Mouse (Mus musculus): ENCODE results near the gene Arhgef38. TPM values are rescaled to one million over a fixed set of nuclear protein-coding genes. Genes with fewer than 3 reads are reported as not detected.

Gene Arhgef38
- polyA plus RNA-seq, 1 experiment from 2014 or later = 0.08 TPM

DNA sequence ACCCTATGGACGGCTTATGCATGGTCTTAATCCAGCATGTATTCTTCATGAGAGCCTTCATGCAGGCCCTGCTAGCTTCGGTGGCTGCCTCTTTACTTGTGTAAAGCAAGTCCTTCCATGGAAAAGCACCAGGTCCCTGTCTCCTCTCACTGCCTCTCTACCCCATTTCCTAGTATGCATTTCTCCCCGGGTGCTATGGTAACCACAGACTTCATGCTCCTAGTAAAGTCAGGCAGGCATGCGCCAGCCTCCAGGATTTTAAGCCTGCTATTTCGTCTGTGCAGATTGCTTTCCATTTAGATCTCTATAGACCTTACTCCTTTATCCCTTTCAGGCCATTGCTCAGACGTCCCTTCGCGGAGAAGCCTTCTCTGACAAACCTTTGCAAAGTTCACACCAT, 80.1 kb downstream of the Arhgef38 start:
- Histone ChIP-seq H3K9me3 (replicated peaks; ENCODE audit: control insufficient read depth, low read length, poor library complexity, severe bottlenecking) (no peaks in the 10 kb centered on the region), H3K27me3 (ENCODE audit: control insufficient read depth, insufficient read depth, low read depth, low read length) (no peaks in the 10 kb centered on the region), H3K27ac (ENCODE audit: low read length) (peak overlapping the region; percentile 2; the same call in 1 of the 2 replicates), H3K9ac (ENCODE audit: low read depth, low read length) (no peak overlapping the region), H3K36me3 (ENCODE audit: control insufficient read depth, insufficient read depth, low read length) (no peaks in the 10 kb centered on the region), H3K4me1 (ENCODE audit: control insufficient read depth, insufficient read depth, low read length) (no peaks in the 10 kb centered on the region), H3K4me2 (ENCODE audit: low read length) (peak overlapping the region; percentile 33; the same call in 1 of the 2 replicates), H3K4me3 (ENCODE audit: low read depth, low read length) (no peak overlapping the region)
- WGBS = 35% methylated on average over 8 of the region's 8 CpGs
- ATAC-seq = peak; percentile 88

GRCm38 (mm10) chr3:133153629-133154028, 81.1 kb downstream of the Arhgef38 start:
- Histone ChIP-seq H3K9ac (ENCODE audit: low read depth, low read length) (no peak overlapping the region), H3K9me3 (replicated peaks; ENCODE audit: control insufficient read depth, low read length, poor library complexity, severe bottlenecking) (no peaks in the 10 kb centered on the region), H3K27ac (ENCODE audit: low read length) (no peak overlapping the region), H3K4me3 (ENCODE audit: low read depth, low read length) (no peak overlapping the region), H3K27me3 (ENCODE audit: control insufficient read depth, insufficient read depth, low read depth, low read length) (no peaks in the 10 kb centered on the region), H3K36me3 (ENCODE audit: control insufficient read depth, insufficient read depth, low read length) (no peaks in the 10 kb centered on the region), H3K4me2 (ENCODE audit: low read length) (no peak overlapping the region), H3K4me1 (ENCODE audit: control insufficient read depth, insufficient read depth, low read length) (no peaks in the 10 kb centered on the region)
- WGBS = 75% methylated on average over 6 of the region's 6 CpGs
- no peak for ATAC-seq

DNA sequence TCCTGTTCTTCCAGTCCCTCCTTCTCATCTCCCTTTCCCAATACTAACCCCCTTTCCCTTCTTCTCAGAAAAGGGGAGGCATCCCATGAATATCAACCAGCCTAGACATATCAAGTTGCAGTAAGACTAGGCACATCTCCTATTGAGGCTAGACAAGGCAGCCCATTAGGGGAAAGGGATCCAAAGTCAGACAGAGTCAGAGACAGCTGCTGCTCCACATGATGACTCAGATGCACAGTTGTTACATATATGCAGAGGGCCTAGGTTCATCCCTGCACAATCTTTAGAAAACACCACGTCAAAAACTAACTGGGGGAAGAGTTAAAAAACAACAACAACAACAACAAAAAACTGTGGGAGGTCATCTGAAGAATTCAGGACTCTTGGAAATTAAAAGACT, 81.9 kb downstream of the Arhgef38 start:
- H3K9ac ChIP-seq (ENCODE audit: low read depth, low read length) = no peak overlapping the region
- ATAC-seq = no peak
- H3K4me3 ChIP-seq (ENCODE audit: low read depth, low read length) = no peak overlapping the region
- WGBS = 68% methylated on average over 1 of the region's 1 CpGs
- no peaks in the 10 kb centered on the region for H3K36me3 ChIP-seq (ENCODE audit: control insufficient read depth, insufficient read depth, low read length)
- no peaks in the 10 kb centered on the region for H3K4me1 ChIP-seq (ENCODE audit: control insufficient read depth, insufficient read depth, low read length)
- no peaks in the 10 kb centered on the region for H3K27me3 ChIP-seq (ENCODE audit: control insufficient read depth, insufficient read depth, low read depth, low read length)
- no peak overlapping the region for H3K27ac ChIP-seq (ENCODE audit: low read length)
- H3K4me2 ChIP-seq (ENCODE audit: low read length) = no peak overlapping the region
- H3K9me3 ChIP-seq (replicated peaks; ENCODE audit: control insufficient read depth, low read length, poor library complexity, severe bottlenecking) = no peaks in the 10 kb centered on the region

GRCm38 (mm10) chr3:133151629-133152028, 83.1 kb downstream of the Arhgef38 start:
- H3K4me2 ChIP-seq (ENCODE audit: low read length) = no peak overlapping the region
- no peaks in the 10 kb centered on the region for H3K4me1 ChIP-seq (ENCODE audit: control insufficient read depth, insufficient read depth, low read length)
- H3K9me3 ChIP-seq (replicated peaks; ENCODE audit: control insufficient read depth, low read length, poor library complexity, severe bottlenecking) = no peaks in the 10 kb centered on the region
- no peak overlapping the region for H3K9ac ChIP-seq (ENCODE audit: low read depth, low read length)
- WGBS = 67% methylated on average over 6 of the region's 6 CpGs
- no peaks in the 10 kb centered on the region for H3K36me3 ChIP-seq (ENCODE audit: control insufficient read depth, insufficient read depth, low read length)
- H3K27me3 ChIP-seq (ENCODE audit: control insufficient read depth, insufficient read depth, low read depth, low read length) = no peaks in the 10 kb centered on the region
- no peak overlapping the region for H3K27ac ChIP-seq (ENCODE audit: low read length)
- H3K4me3 ChIP-seq (ENCODE audit: low read depth, low read length) = no peak overlapping the region
- no peak for ATAC-seq

GRCm38 (mm10) chr3:133144511-133145147, 90.1 kb downstream of the Arhgef38 start:
- Histone ChIP-seq H3K36me3 (ENCODE audit: control insufficient read depth, insufficient read depth, low read length) (no peaks in the 10 kb centered on the region), H3K27ac (ENCODE audit: low read length) (no peak overlapping the region), H3K9ac (ENCODE audit: low read depth, low read length) (no peak overlapping the region), H3K4me1 (ENCODE audit: control insufficient read depth, insufficient read depth, low read length) (no peaks in the 10 kb centered on the region), H3K4me2 (ENCODE audit: low read length) (no peak overlapping the region), H3K9me3 (replicated peaks; ENCODE audit: control insufficient read depth, low read length, poor library complexity, severe bottlenecking) (no peaks in the 10 kb centered on the region), H3K4me3 (ENCODE audit: low read depth, low read length) (no peak overlapping the region), H3K27me3 (ENCODE audit: control insufficient read depth, insufficient read depth, low read depth, low read length) (no peaks in the 10 kb centered on the region)
- WGBS = 74% methylated on average over 6 of the region's 6 CpGs
- no peak for ATAC-seq

- H3K27me3 ChIP-seq (ENCODE audit: control insufficient read depth, insufficient read depth, low read depth, low read length) = no peaks in the 10 kb centered on the region
- no peak overlapping the region for H3K4me3 ChIP-seq (ENCODE audit: low read depth, low read length)
- ATAC-seq = no peak
- H3K9me3 ChIP-seq (replicated peaks; ENCODE audit: control insufficient read depth, low read length, poor library complexity, severe bottlenecking) = no peaks in the 10 kb centered on the region
- 91% methylated on average over 6 of the region's 6 CpGs for WGBS
- no peak overlapping the region for H3K27ac ChIP-seq (ENCODE audit: low read length)
- H3K4me2 ChIP-seq (ENCODE audit: low read length) = no peak overlapping the region
- no peaks in the 10 kb centered on the region for H3K36me3 ChIP-seq (ENCODE audit: control insufficient read depth, insufficient read depth, low read length)
- no peaks in the 10 kb centered on the region for H3K4me1 ChIP-seq (ENCODE audit: control insufficient read depth, insufficient read depth, low read length)
- no peak overlapping the region for H3K9ac ChIP-seq (ENCODE audit: low read depth, low read length)
Measured at GRCm38 (mm10) chr3:133141877-133142276, 92.9 kb downstream of the Arhgef38 start.

DNA sequence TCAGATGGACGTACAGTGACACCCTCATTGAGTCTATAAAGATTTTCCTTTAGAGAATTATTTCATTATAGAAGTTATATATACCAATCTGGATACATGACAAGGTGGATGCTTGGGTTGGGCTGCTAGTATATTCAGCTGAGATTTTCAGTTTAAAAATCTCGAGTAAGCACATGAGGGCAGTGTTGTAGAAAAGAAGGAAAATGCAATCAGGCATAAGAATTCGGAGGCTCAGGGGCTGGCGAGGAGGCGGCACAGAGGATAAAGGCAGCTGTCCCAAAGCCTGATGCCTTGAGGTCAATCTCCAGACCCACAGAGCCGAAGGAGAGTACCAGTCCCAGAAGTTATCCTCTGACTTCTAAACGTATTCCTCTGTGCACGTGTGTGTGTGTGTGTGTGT, 102.1 kb downstream of the Arhgef38 start:
- H3K36me3 ChIP-seq (ENCODE audit: control insufficient read depth, insufficient read depth, low read length) = no peaks in the 10 kb centered on the region
- no peak overlapping the region for H3K27ac ChIP-seq (ENCODE audit: low read length)
- WGBS = 43% methylated on average over 8 of the region's 8 CpGs
- H3K9ac ChIP-seq (ENCODE audit: low read depth, low read length) = no peak overlapping the region
- no peak; the same call in 1 of the 2 replicates for ATAC-seq
- no peak overlapping the region for H3K4me2 ChIP-seq (ENCODE audit: low read length)
- no peaks in the 10 kb centered on the region for H3K4me1 ChIP-seq (ENCODE audit: control insufficient read depth, insufficient read depth, low read length)
- H3K9me3 ChIP-seq (replicated peaks; ENCODE audit: control insufficient read depth, low read length, poor library complexity, severe bottlenecking) = no peaks in the 10 kb centered on the region
- no peak overlapping the region for H3K4me3 ChIP-seq (ENCODE audit: low read depth, low read length)
- H3K27me3 ChIP-seq (ENCODE audit: control insufficient read depth, insufficient read depth, low read depth, low read length) = no peaks in the 10 kb centered on the region

GRCm38 (mm10) chr3:133131372-133131771, 103.4 kb downstream of the Arhgef38 start:
- H3K27ac ChIP-seq (ENCODE audit: low read length) = no peak overlapping the region
- no peak overlapping the region for H3K9ac ChIP-seq (ENCODE audit: low read depth, low read length)
- H3K36me3 ChIP-seq (ENCODE audit: control insufficient read depth, insufficient read depth, low read length) = no peaks in the 10 kb centered on the region
- WGBS = 96% methylated on average over 5 of the region's 5 CpGs
- H3K4me3 ChIP-seq (ENCODE audit: low read depth, low read length) = no peak overlapping the region
- H3K9me3 ChIP-seq (replicated peaks; ENCODE audit: control insufficient read depth, low read length, poor library complexity, severe bottlenecking) = no peaks in the 10 kb centered on the region
- H3K4me2 ChIP-seq (ENCODE audit: low read length) = no peak overlapping the region
- H3K4me1 ChIP-seq (ENCODE audit: control insufficient read depth, insufficient read depth, low read length) = no peaks in the 10 kb centered on the region
- ATAC-seq = no peak
- no peaks in the 10 kb centered on the region for H3K27me3 ChIP-seq (ENCODE audit: control insufficient read depth, insufficient read depth, low read depth, low read length)

GRCm38 (mm10) chr3:133113281-133113680, 121.5 kb downstream of the Arhgef38 start:
- no peaks in the 10 kb centered on the region for H3K4me1 ChIP-seq (ENCODE audit: control insufficient read depth, insufficient read depth, low read length)
- H3K27ac ChIP-seq (ENCODE audit: low read length) = no peak overlapping the region
- H3K4me2 ChIP-seq (ENCODE audit: low read length) = no peak overlapping the region
- H3K27me3 ChIP-seq (ENCODE audit: control insufficient read depth, insufficient read depth, low read depth, low read length) = no peaks in the 10 kb centered on the region
- no peak overlapping the region for H3K9ac ChIP-seq (ENCODE audit: low read depth, low read length)
- no peak for ATAC-seq
- no peaks in the 10 kb centered on the region for H3K36me3 ChIP-seq (ENCODE audit: control insufficient read depth, insufficient read depth, low read length)
- WGBS = 58% methylated on average over 1 of the region's 1 CpGs
- H3K9me3 ChIP-seq (replicated peaks; ENCODE audit: control insufficient read depth, low read length, poor library complexity, severe bottlenecking) = no peaks in the 10 kb centered on the region
- H3K4me3 ChIP-seq (ENCODE audit: low read depth, low read length) = no peak overlapping the region

All from midbrain, embryonic 16.5 days (tissue).